Mouse (Mus musculus) limb, embryonic 11.5 days (tissue): ENCODE data around the gene Ace. TPM values are rescaled to one million over a fixed set of nuclear protein-coding genes. Genes with fewer than 3 reads are reported as not detected.

Source experiments
- ATAC-seq: fragments of 200-750 bp; cut with Nextera tagmentation; 2 replicates; pipeline ENCODE4 v1.8.0; 2017; ENCODE audit warnings: low read depth; ENCODE audit not compliant: insufficient number of reproducible peaks, low FRiP score, low TSS enrichment
- DNase-seq: peaks from one replicate; pipeline ENCODE4 v3.0.0-alpha.2; 2015; ENCODE audit warnings: low spot score
- H3K27ac ChIP-seq: fragments of 300-500 bp; sonication (generic); replicated peaks from 2 replicates; pipeline ENCODE4 v1.5.1; 2014; ENCODE audit warnings: low read depth, mild to moderate bottlenecking, low read length
- H3K27me3 ChIP-seq: fragments of 300-500 bp; sonication (generic); 2 replicates; pipeline ENCODE4 v1.6.1; 2014; ENCODE audit warnings: mild to moderate bottlenecking, low read length, mixed read lengths; ENCODE audit not compliant: control insufficient read depth, insufficient read depth
- H3K36me3 ChIP-seq: fragments of 300-500 bp; sonication (generic); 2 replicates; pipeline ENCODE4 v1.6.1; 2014; ENCODE audit warnings: mild to moderate bottlenecking, low read length, moderate library complexity, mixed read lengths; ENCODE audit not compliant: control insufficient read depth, insufficient read depth
- H3K4me1 ChIP-seq: fragments of 300-500 bp; sonication (generic); 2 replicates; pipeline ENCODE4 v1.6.1; 2014; ENCODE audit warnings: low read length, mixed read lengths; ENCODE audit not compliant: control insufficient read depth, insufficient read depth
- H3K4me2 ChIP-seq: fragments of 300-500 bp; sonication (generic); 2 replicates; pipeline ENCODE4 v1.6.1; 2014; ENCODE audit warnings: low read depth, mild to moderate bottlenecking, moderate library complexity; ENCODE audit not compliant: severe bottlenecking
- H3K4me3 ChIP-seq: fragments of 300-500 bp; sonication (generic); 2 replicates; pipeline ENCODE4 v1.5.1; 2014; ENCODE audit warnings: low read depth, low read length
- H3K9ac ChIP-seq: fragments of 300-500 bp; sonication (generic); 2 replicates; pipeline ENCODE4 v1.6.1; 2014; ENCODE audit warnings: mild to moderate bottlenecking, low read length
- H3K9me3 ChIP-seq: fragments of 300-500 bp; sonication (generic); 2 replicates; pipeline ENCODE4 v1.6.1; 2016; ENCODE audit warnings: low read length; ENCODE audit not compliant: control insufficient read depth
- WGBS: fragments of 180-500 bp; shearing (Covaris S2); extraction: QIAGEN DNeasy Blood & Tissue Kit; methylation state at CpG from one replicate; pipeline ENCODE4 v1.1.7; 2014; 5-methylcytosine and 5-hydroxymethylcytosine counted together
- polyA plus RNA-seq: library from polyadenylated mRNA; unstranded; fragments of >200 nt; fragmentation: Nextera tagmentation; extraction: Ambion mirVana; gene quantifications from 2 replicates; pipeline ENCODE4 v1.2.1, GENCODE M21; 2014

The Ace gene
- polyA plus RNA-seq, 1 experiment from 2014 or later = 0.15 TPM

DNA sequence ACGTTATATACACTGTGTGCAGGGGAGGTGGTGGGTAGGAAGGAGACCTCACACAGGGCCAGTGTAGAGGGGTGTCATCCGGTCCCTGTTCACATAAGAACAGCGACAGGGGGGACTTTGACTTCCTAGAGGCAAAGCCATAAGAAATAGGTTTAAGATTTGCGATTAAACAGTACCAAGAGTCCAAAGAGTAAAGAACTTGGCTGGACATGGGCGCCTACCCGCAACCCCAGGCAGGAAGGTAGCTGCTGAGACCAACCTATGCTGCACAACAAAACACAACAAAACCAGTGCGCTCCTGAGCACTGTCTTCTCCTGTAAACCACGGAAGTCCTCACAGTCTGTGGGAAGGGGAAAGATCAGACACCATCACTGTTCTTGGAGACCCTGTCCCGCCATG is 15.6 kb upstream of the Ace start:
- no peaks in the 10 kb centered on the region for H3K9me3 ChIP-seq
- 85% methylated on average over 9 of the region's 9 CpGs for WGBS
- ATAC-seq (no peak), DNase-seq (no peak)
- no peak overlapping the region for H3K9ac ChIP-seq
- H3K4me3 ChIP-seq = no peak overlapping the region
- H3K36me3 ChIP-seq = no peaks in the 10 kb centered on the region
- H3K4me1 ChIP-seq = no peaks in the 10 kb centered on the region
- H3K27me3 ChIP-seq = no peaks in the 10 kb centered on the region
- no peak overlapping the region for H3K27ac ChIP-seq
- H3K4me2 ChIP-seq = no peak overlapping the region

DNA sequence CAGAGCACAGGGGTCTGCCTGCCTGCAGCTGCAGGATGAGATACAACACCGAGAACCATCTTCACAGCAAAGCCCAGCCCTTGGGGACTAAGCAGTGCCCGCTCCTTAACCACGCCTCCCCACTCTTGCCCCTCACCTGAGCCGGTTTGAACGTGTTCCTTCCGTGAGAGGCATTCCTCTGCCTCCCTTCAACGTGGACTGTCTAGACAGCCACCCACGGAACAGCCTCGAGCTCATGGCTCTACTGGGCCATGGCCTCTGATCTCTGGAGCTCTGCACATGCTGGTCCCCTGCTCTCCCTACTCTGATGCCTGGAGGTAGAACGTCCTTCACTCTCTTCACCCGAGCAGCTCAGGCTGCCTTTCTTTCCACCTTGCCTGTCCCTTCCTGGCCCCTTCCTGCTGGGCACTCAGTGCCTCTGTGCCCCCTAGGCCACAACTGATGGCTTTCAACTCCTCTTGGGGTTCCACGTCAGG is 14.8 kb upstream of the Ace start, which contains the start of gene Cyb561:
Gene Cyb561 (minus strand): TSS at position 426 of the 476 bp plus-strand sequence.
- Histone ChIP-seq H3K9ac (no peak within 1 kb of the TSS), H3K4me3 (no peak within 1 kb of the TSS), H3K4me1 (no peaks in the 10 kb centered on the region), H3K27me3 (no peaks in the 10 kb centered on the region), H3K36me3 (no peaks in the 10 kb centered on the region), H3K9me3 (no peaks in the 10 kb centered on the region), H3K27ac (no peak within 1 kb of the TSS), H3K4me2 (no peak within 1 kb of the TSS)
- WGBS = 71% methylated on average over 12 of the region's 12 CpGs
- DNase-seq (no peak), ATAC-seq (peak; percentile 39; the same call in 1 of the 2 replicates)

DNA sequence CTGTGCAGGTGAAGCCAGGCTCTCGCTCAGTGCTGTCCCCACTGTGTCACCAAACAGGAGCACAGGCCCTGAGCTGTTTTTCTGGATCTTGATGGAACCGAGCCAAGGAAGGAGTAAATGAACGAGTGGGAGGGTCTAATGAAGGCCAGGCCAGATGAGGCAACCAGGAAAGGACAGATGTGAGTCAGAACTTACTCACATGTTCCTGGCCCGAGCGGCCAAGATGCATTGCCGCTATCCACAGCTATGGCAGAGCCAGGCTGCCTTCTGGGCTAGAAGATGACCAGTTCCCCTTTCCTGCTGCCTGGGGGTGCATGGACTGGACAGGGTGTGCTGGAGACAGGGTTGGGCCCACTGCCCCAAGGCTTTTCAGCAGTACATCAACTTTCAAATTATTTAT is 14.3 kb upstream of the Ace start:
- no peak overlapping the region for H3K4me3 ChIP-seq
- no peaks in the 10 kb centered on the region for H3K9me3 ChIP-seq
- no peak overlapping the region for H3K27ac ChIP-seq
- DNase-seq (no peak), ATAC-seq (no peak)
- no peak overlapping the region for H3K9ac ChIP-seq
- WGBS = 79% methylated on average over 6 of the region's 6 CpGs
- H3K27me3 ChIP-seq = no peaks in the 10 kb centered on the region
- H3K4me2 ChIP-seq = no peak overlapping the region
- no peaks in the 10 kb centered on the region for H3K4me1 ChIP-seq
- no peaks in the 10 kb centered on the region for H3K36me3 ChIP-seq

- Histone ChIP-seq H3K27me3 (no peaks in the 10 kb centered on the region), H3K4me3 (no peak overlapping the region), H3K9me3 (no peaks in the 10 kb centered on the region), H3K36me3 (no peaks in the 10 kb centered on the region), H3K9ac (no peak overlapping the region), H3K4me1 (no peaks in the 10 kb centered on the region), H3K4me2 (no peak overlapping the region), H3K27ac (no peak overlapping the region)
- 92% methylated on average over 28 of the region's 28 CpGs for WGBS
- DNase-seq = no peak
- no peak for ATAC-seq
Observed at GRCm38 (mm10) chr11:105955815-105956430, 11.8 kb upstream of the Ace start.

DNA sequence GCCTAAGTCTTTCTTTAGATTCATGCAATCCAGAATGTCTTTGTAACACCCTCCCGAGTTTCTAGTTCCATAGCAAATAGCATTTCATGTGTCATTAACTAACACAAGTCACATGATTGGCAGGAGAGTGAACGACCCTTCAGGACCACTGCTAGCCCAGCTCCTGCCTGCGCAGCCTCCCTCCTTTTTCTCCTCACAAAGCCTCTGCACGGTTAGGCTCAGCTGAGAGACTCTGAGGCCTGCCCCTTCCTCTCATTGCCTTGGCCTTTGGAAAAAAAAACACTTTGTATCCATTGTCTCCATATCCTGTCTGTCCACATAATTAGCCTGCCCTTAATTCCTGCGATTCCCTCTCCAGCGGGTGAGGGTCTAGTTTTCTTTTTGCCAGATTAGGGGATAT is 10.2 kb upstream of the Ace start:
- ATAC-seq (no peak), DNase-seq (no peak)
- H3K27ac ChIP-seq = no peak overlapping the region
- H3K4me2 ChIP-seq = no peak overlapping the region
- no peaks in the 10 kb centered on the region for H3K27me3 ChIP-seq
- no peaks in the 10 kb centered on the region for H3K9me3 ChIP-seq
- no peaks in the 10 kb centered on the region for H3K4me1 ChIP-seq
- H3K4me3 ChIP-seq = no peak overlapping the region
- H3K9ac ChIP-seq = no peak overlapping the region
- no peaks in the 10 kb centered on the region for H3K36me3 ChIP-seq
- WGBS = 70% methylated on average over 6 of the region's 6 CpGs

DNA sequence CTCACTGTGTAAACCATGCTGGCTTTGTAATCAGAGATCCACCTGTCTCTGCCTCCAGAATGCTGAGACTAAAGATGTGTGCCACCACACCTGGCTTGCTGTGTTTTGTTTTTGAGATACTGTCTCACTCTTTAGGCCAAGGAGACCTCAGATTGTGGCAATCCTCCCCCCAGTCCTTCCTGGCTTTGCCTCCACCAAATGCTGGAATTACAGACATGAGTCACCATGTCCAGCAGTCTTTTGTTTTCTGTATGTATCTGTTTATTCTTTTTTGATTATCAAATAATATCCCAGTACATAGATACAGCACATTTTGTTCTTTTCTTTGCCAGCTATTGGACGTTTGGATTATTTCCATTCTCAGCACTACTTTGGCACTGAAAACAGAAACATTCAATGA is 9.2 kb upstream of the Ace start:
- DNase-seq (no peak), ATAC-seq (no peak)
- Histone ChIP-seq H3K4me2 (no peak overlapping the region), H3K4me3 (no peak overlapping the region), H3K9ac (no peak overlapping the region), H3K4me1 (no peaks in the 10 kb centered on the region), H3K27ac (no peak overlapping the region), H3K27me3 (no peaks in the 10 kb centered on the region), H3K9me3 (no peaks in the 10 kb centered on the region), H3K36me3 (no peaks in the 10 kb centered on the region)
- WGBS = 76% methylated on average over 1 of the region's 1 CpGs

DNA sequence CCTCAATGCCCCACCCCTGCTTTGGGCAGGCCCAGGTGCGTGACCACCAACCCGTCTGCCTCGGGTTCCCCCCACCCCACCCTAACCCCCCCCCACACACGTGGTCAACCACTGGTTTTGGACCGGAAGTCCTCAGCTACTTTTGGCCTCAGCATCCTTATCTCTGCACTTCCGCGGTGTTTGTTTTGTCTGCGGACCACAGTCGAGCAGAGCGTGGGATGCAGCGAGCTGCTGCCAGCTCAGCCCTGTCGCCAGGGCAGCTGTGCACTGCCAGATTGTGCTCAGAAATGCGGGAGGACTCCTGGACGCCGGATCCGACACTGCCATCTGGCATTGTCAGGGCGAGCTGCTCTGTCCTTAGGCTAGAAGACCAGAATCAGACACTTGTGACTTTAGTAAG is 8.4 kb upstream of the Ace start:
- Histone ChIP-seq H3K9me3 (no peaks in the 10 kb centered on the region), H3K27ac (no peak overlapping the region), H3K27me3 (no peaks in the 10 kb centered on the region), H3K9ac (no peak overlapping the region), H3K4me1 (no peaks in the 10 kb centered on the region), H3K4me2 (no peak overlapping the region), H3K36me3 (no peaks in the 10 kb centered on the region), H3K4me3 (no peak overlapping the region)
- 59% methylated on average over 17 of the region's 17 CpGs for WGBS
- ATAC-seq (no peak), DNase-seq (no peak)

GRCm38 (mm10) chr11:105964691-105965090 is 3.1 kb upstream of the Ace start:
- no peaks in the 10 kb centered on the region for H3K9me3 ChIP-seq
- 68% methylated on average over 5 of the region's 5 CpGs for WGBS

DNA sequence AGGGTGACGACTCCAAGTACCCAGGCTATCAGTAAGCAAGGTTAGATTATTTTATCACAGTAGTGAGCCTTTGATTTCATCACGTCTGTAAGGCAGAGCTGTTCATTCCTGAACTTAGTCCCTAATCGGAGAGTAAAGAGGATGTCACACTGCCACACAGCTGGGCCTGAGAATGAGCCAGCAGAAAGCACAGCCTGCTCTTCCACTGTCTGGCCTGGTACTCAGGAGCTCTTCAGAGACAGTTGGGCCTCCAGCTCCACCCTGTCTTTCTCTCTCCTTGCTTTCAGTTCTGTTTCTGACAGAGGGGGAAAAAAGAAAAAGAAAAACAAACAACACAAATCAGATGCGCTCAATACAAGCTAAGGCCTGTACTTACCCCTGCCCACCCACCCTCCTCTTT is 1.5 kb upstream of the Ace start:
- Histone ChIP-seq H3K4me3 (no peak overlapping the region), H3K4me2 (no peak overlapping the region), H3K27me3 (peaks cover 30% of the 10 kb centered on the region), H3K4me1 (peaks cover 4% of the 10 kb centered on the region; the same call in 1 of the 2 replicates), H3K9ac (no peak overlapping the region), H3K9me3 (no peaks in the 10 kb centered on the region), H3K36me3 (no peaks in the 10 kb centered on the region), H3K27ac (no peak overlapping the region)
- WGBS = 75% methylated on average over 4 of the region's 4 CpGs
- ATAC-seq = no peak
- DNase-seq = no peak

More at GRCm38 (mm10) chr11:105964691-105965090, 3.1 kb upstream of the Ace start:
- no peak overlapping the region for H3K27ac ChIP-seq
- DNase-seq (no peak), ATAC-seq (no peak)
- no peak overlapping the region for H3K4me3 ChIP-seq
- H3K4me1 ChIP-seq = peaks cover 4% of the 10 kb centered on the region; the same call in 1 of the 2 replicates
- H3K4me2 ChIP-seq = no peak overlapping the region
- no peaks in the 10 kb centered on the region for H3K36me3 ChIP-seq
- peaks cover 30% of the 10 kb centered on the region for H3K27me3 ChIP-seq
- no peak overlapping the region for H3K9ac ChIP-seq
